Mouse (Mus musculus) limb, embryonic 11.5 days (tissue): ENCODE data around the gene Vdr. TPM values are rescaled to one million over a fixed set of nuclear protein-coding genes. Genes with fewer than 3 reads are reported as not detected.
"Not testable (repeated sequence)": the region's sequence is repeated elsewhere in the genome, so short reads cannot be mapped to it uniquely, and the experiment has no call there.

Experiments used
- ATAC-seq: fragments of 200-750 bp; cut with Nextera tagmentation; 2 replicates; pipeline ENCODE4 v1.8.0; 2017; ENCODE audit warnings: low read depth; ENCODE audit not compliant: insufficient number of reproducible peaks, low FRiP score, low TSS enrichment
- DNase-seq: peaks from one replicate; pipeline ENCODE4 v3.0.0-alpha.2; 2015; ENCODE audit warnings: low spot score
- H3K27ac ChIP-seq: fragments of 300-500 bp; sonication (generic); replicated peaks from 2 replicates; pipeline ENCODE4 v1.5.1; 2014; ENCODE audit warnings: low read depth, mild to moderate bottlenecking, low read length
- H3K27me3 ChIP-seq: fragments of 300-500 bp; sonication (generic); 2 replicates; pipeline ENCODE4 v1.6.1; 2014; ENCODE audit warnings: mild to moderate bottlenecking, low read length, mixed read lengths; ENCODE audit not compliant: control insufficient read depth, insufficient read depth
- H3K36me3 ChIP-seq: fragments of 300-500 bp; sonication (generic); 2 replicates; pipeline ENCODE4 v1.6.1; 2014; ENCODE audit warnings: mild to moderate bottlenecking, low read length, moderate library complexity, mixed read lengths; ENCODE audit not compliant: control insufficient read depth, insufficient read depth
- H3K4me1 ChIP-seq: fragments of 300-500 bp; sonication (generic); 2 replicates; pipeline ENCODE4 v1.6.1; 2014; ENCODE audit warnings: low read length, mixed read lengths; ENCODE audit not compliant: control insufficient read depth, insufficient read depth
- H3K4me2 ChIP-seq: fragments of 300-500 bp; sonication (generic); 2 replicates; pipeline ENCODE4 v1.6.1; 2014; ENCODE audit warnings: low read depth, mild to moderate bottlenecking, moderate library complexity; ENCODE audit not compliant: severe bottlenecking
- H3K4me3 ChIP-seq: fragments of 300-500 bp; sonication (generic); 2 replicates; pipeline ENCODE4 v1.5.1; 2014; ENCODE audit warnings: low read depth, low read length
- H3K9ac ChIP-seq: fragments of 300-500 bp; sonication (generic); 2 replicates; pipeline ENCODE4 v1.6.1; 2014; ENCODE audit warnings: mild to moderate bottlenecking, low read length
- H3K9me3 ChIP-seq: fragments of 300-500 bp; sonication (generic); 2 replicates; pipeline ENCODE4 v1.6.1; 2016; ENCODE audit warnings: low read length; ENCODE audit not compliant: control insufficient read depth
- WGBS: fragments of 180-500 bp; shearing (Covaris S2); extraction: QIAGEN DNeasy Blood & Tissue Kit; methylation state at CpG from one replicate; pipeline ENCODE4 v1.1.7; 2014; 5-methylcytosine and 5-hydroxymethylcytosine counted together
- polyA plus RNA-seq: library from polyadenylated mRNA; unstranded; fragments of >200 nt; fragmentation: Nextera tagmentation; extraction: Ambion mirVana; gene quantifications from 2 replicates; pipeline ENCODE4 v1.2.1, GENCODE M21; 2014

The Vdr gene
- polyA plus RNA-seq, 1 experiment from 2014 or later, result 0.25 TPM

GRCm38 (mm10) chr15:97871055-97872030 is 39.1 kb downstream of the Vdr start:
- no peaks in the 10 kb centered on the region for H3K9me3 ChIP-seq
- no peaks in the 10 kb centered on the region for H3K4me1 ChIP-seq
- no peak overlapping the region for H3K4me3 ChIP-seq
- H3K36me3 ChIP-seq, result no peaks in the 10 kb centered on the region
- WGBS, result 86% methylated on average over 19 of the region's 19 CpGs
- DNase-seq (no peak), ATAC-seq (no peak)
- H3K27me3 ChIP-seq, result no peaks in the 10 kb centered on the region
- H3K4me2 ChIP-seq, result no peak overlapping the region
- H3K27ac ChIP-seq, result no peak overlapping the region
- no peak overlapping the region for H3K9ac ChIP-seq

- not testable (repeated sequence) for H3K4me2 ChIP-seq, H3K9me3 ChIP-seq, H3K27ac ChIP-seq, H3K9ac ChIP-seq, DNase-seq, H3K27me3 ChIP-seq, H3K4me1 ChIP-seq, H3K36me3 ChIP-seq, ATAC-seq, H3K4me3 ChIP-seq
- 86% methylated on average over 4 of the region's 4 CpGs for WGBS
These were observed 40.3 kb downstream of the Vdr start for GRCm38 (mm10) chr15:97870116-97870515.

GRCm38 (mm10) chr15:97868985-97869384 is 41.4 kb downstream of the Vdr start:
- no peak overlapping the region for H3K27ac ChIP-seq
- H3K4me3 ChIP-seq, result no peak overlapping the region
- H3K36me3 ChIP-seq, result no peaks in the 10 kb centered on the region
- H3K27me3 ChIP-seq, result no peaks in the 10 kb centered on the region
- H3K4me2 ChIP-seq, result no peak overlapping the region
- ATAC-seq (no peak), DNase-seq (no peak)
- WGBS, result 97% methylated on average over 6 of the region's 6 CpGs
- no peaks in the 10 kb centered on the region for H3K9me3 ChIP-seq
- H3K4me1 ChIP-seq, result no peaks in the 10 kb centered on the region
- no peak overlapping the region for H3K9ac ChIP-seq

GRCm38 (mm10) chr15:97865988-97866387 is 44.4 kb downstream of the Vdr start:
- ATAC-seq, result no peak
- 92% methylated on average over 2 of the region's 2 CpGs for WGBS

GRCm38 (mm10) chr15:97865175-97865574 is 45.3 kb downstream of the Vdr start:
- Histone ChIP-seq H3K27ac (no peak overlapping the region), H3K4me2 (no peak overlapping the region), H3K4me1 (no peaks in the 10 kb centered on the region), H3K36me3 (no peaks in the 10 kb centered on the region), H3K4me3 (no peak overlapping the region), H3K9ac (no peak overlapping the region), H3K27me3 (no peaks in the 10 kb centered on the region), H3K9me3 (no peaks in the 10 kb centered on the region)
- 72% methylated on average over 6 of the region's 6 CpGs for WGBS
- no peak for ATAC-seq
- DNase-seq, result no peak

More at GRCm38 (mm10) chr15:97865988-97866387, 44.4 kb downstream of the Vdr start:
- Histone ChIP-seq H3K9ac (no peak overlapping the region), H3K36me3 (no peaks in the 10 kb centered on the region), H3K27ac (no peak overlapping the region), H3K9me3 (no peaks in the 10 kb centered on the region), H3K4me3 (no peak overlapping the region), H3K4me2 (no peak overlapping the region), H3K4me1 (no peaks in the 10 kb centered on the region), H3K27me3 (no peaks in the 10 kb centered on the region)
- no peak for DNase-seq

- ATAC-seq, result no peak
- no peak overlapping the region for H3K9ac ChIP-seq
- no peak overlapping the region for H3K4me2 ChIP-seq
- no peaks in the 10 kb centered on the region for H3K9me3 ChIP-seq
- no peak for DNase-seq
- H3K27me3 ChIP-seq, result no peaks in the 10 kb centered on the region
- no peak overlapping the region for H3K4me3 ChIP-seq
- H3K36me3 ChIP-seq, result no peaks in the 10 kb centered on the region
- no peak overlapping the region for H3K27ac ChIP-seq
- WGBS, result 79% methylated on average over 8 of the region's 8 CpGs
- H3K4me1 ChIP-seq, result no peaks in the 10 kb centered on the region
These were observed 45.9 kb downstream of the Vdr start for GRCm38 (mm10) chr15:97864361-97865045.

- Histone ChIP-seq H3K36me3 (no peaks in the 10 kb centered on the region), H3K4me1 (no peaks in the 10 kb centered on the region), H3K9ac (no peak overlapping the region), H3K9me3 (no peaks in the 10 kb centered on the region), H3K27me3 (no peaks in the 10 kb centered on the region), H3K4me2 (no peak overlapping the region), H3K27ac (no peak overlapping the region), H3K4me3 (no peak overlapping the region)
- 77% methylated on average over 18 of the region's 18 CpGs for WGBS
- no peak for ATAC-seq
- no peak for DNase-seq
These were observed 46.9 kb downstream of the Vdr start for GRCm38 (mm10) chr15:97863494-97863881.

- DNase-seq, result no peak
- Histone ChIP-seq H3K9me3 (no peaks in the 10 kb centered on the region), H3K9ac (no peak overlapping the region), H3K27ac (no peak overlapping the region), H3K4me2 (no peak overlapping the region), H3K4me1 (no peaks in the 10 kb centered on the region), H3K36me3 (no peaks in the 10 kb centered on the region), H3K4me3 (no peak overlapping the region), H3K27me3 (no peaks in the 10 kb centered on the region)
- WGBS, result 52% methylated on average over 14 of the region's 14 CpGs
- ATAC-seq, result no peak
These were observed 47.4 kb downstream of the Vdr start for GRCm38 (mm10) chr15:97862881-97863493.
